Mouse (Mus musculus): ENCODE data around the gene Lrrc74a. TPM values are rescaled to one million over a fixed set of nuclear protein-coding genes. Genes with fewer than 3 reads are reported as not detected.

Lrrc74a gene
- polyA plus RNA-seq, 1 experiment: not detected

- H3K79me2 ChIP-seq (ENCODE audit: control insufficient read depth, insufficient read depth): no peaks in the 10 kb centered on the region
- TF ChIP-seq POLR2A (IDR thresholded peaks at IDR 0.05; ENCODE audit: insufficient read length, low read depth) (no peak), USF1 (IDR thresholded peaks at IDR 0.05; ENCODE audit: low read depth) (no peak), TCF12 (IDR thresholded peaks at IDR 0.05; ENCODE audit: insufficient read depth, poor library complexity, severe bottlenecking) (no peak), POLR2AphosphoS2 (IDR thresholded peaks at IDR 0.05; ENCODE audit: insufficient read length, low read depth) (no peak), MYOD1 (IDR thresholded peaks at IDR 0.05; ENCODE audit: control insufficient read depth in 1 of 3, insufficient read length in 2 of 3, low read depth in 2 of 3) (no peak), MAX (IDR thresholded peaks at IDR 0.05; ENCODE audit: low read depth) (no peak), CEBPB (IDR thresholded peaks at IDR 0.05; ENCODE audit: insufficient read depth, poor library complexity, severe bottlenecking) (no peak), E2F4 (IDR thresholded peaks at IDR 0.05; ENCODE audit: insufficient read depth) (no peak), SRF (IDR thresholded peaks at IDR 0.05; ENCODE audit: control insufficient read depth, insufficient read length, low read depth) (no peak), MYOG (IDR thresholded peaks at IDR 0.05; ENCODE audit: control insufficient read depth in 1 of 3, insufficient read depth in 1 of 3, insufficient read length in 2 of 3, low read depth in 2 of 3) (no peak), TCF3 (IDR thresholded peaks at IDR 0.05; ENCODE audit: insufficient read length, low read depth) (no peak), REST (IDR thresholded peaks at IDR 0.05; ENCODE audit: insufficient read depth, insufficient read length) (no peak)
- H3K4me2 ChIP-seq (ENCODE audit: low read depth): peak overlapping the region; percentile 100
- no peak overlapping the region for H3K4me3 ChIP-seq
- H3ac ChIP-seq (ENCODE audit: control insufficient read depth, insufficient read length): no peak overlapping the region
- no peaks in the 10 kb centered on the region for H3K27me3 ChIP-seq (ENCODE audit: control insufficient read depth, insufficient read depth, insufficient read length)
- H3K36me3 ChIP-seq (ENCODE audit: control insufficient read depth, insufficient read depth): no peaks in the 10 kb centered on the region
These were observed 68.7 kb downstream of the Lrrc74a start for GRCm38 (mm10) chr12:86802899-86803298.

- Histone ChIP-seq H3K36me3 (ENCODE audit: control insufficient read depth, insufficient read depth) (no peaks in the 10 kb centered on the region), H3K79me2 (ENCODE audit: control insufficient read depth, insufficient read depth) (no peaks in the 10 kb centered on the region), H3ac (ENCODE audit: control insufficient read depth, insufficient read length) (no peak overlapping the region), H3K4me3 (no peak overlapping the region), H3K4me2 (ENCODE audit: low read depth) (peak overlapping the region; percentile 61), H3K27me3 (ENCODE audit: control insufficient read depth, insufficient read depth, insufficient read length) (no peaks in the 10 kb centered on the region)
- TF ChIP-seq POLR2A (IDR thresholded peaks at IDR 0.05; ENCODE audit: insufficient read length, low read depth) (no peak), CEBPB (IDR thresholded peaks at IDR 0.05; ENCODE audit: insufficient read depth, poor library complexity, severe bottlenecking) (no peak), TCF12 (IDR thresholded peaks at IDR 0.05; ENCODE audit: insufficient read depth, poor library complexity, severe bottlenecking) (no peak), USF1 (IDR thresholded peaks at IDR 0.05; ENCODE audit: low read depth) (no peak), SRF (IDR thresholded peaks at IDR 0.05; ENCODE audit: control insufficient read depth, insufficient read length, low read depth) (no peak), POLR2AphosphoS2 (IDR thresholded peaks at IDR 0.05; ENCODE audit: insufficient read length, low read depth) (no peak), MYOD1 (IDR thresholded peaks at IDR 0.05; ENCODE audit: control insufficient read depth in 1 of 3, insufficient read length in 2 of 3, low read depth in 2 of 3) (no peak), TCF3 (IDR thresholded peaks at IDR 0.05; ENCODE audit: insufficient read length, low read depth) (no peak), REST (IDR thresholded peaks at IDR 0.05; ENCODE audit: insufficient read depth, insufficient read length) (no peak), MYOG (IDR thresholded peaks at IDR 0.05; ENCODE audit: control insufficient read depth in 1 of 3, insufficient read depth in 1 of 3, insufficient read length in 2 of 3, low read depth in 2 of 3) (no peak), MAX (IDR thresholded peaks at IDR 0.05; ENCODE audit: low read depth) (no peak), E2F4 (IDR thresholded peaks at IDR 0.05; ENCODE audit: insufficient read depth) (no peak)
These were observed 69.6 kb downstream of the Lrrc74a start for GRCm38 (mm10) chr12:86803651-86804307.

- Histone ChIP-seq H3K27me3 (ENCODE audit: control insufficient read depth, insufficient read depth, insufficient read length) (no peaks in the 10 kb centered on the region), H3K36me3 (ENCODE audit: control insufficient read depth, insufficient read depth) (no peaks in the 10 kb centered on the region), H3K79me2 (ENCODE audit: control insufficient read depth, insufficient read depth) (no peaks in the 10 kb centered on the region), H3ac (ENCODE audit: control insufficient read depth, insufficient read length) (no peak overlapping the region), H3K4me2 (ENCODE audit: low read depth) (peak overlapping the region; percentile 61), H3K4me3 (no peak overlapping the region)
- peak; percentile 50 to 85 (median 79) for TF ChIP-seq MYOD1 (IDR thresholded peaks at IDR 0.05; ENCODE audit: control insufficient read depth in 1 of 3, insufficient read length in 2 of 3, low read depth in 2 of 3)
- no peak for TF ChIP-seq CEBPB (IDR thresholded peaks at IDR 0.05; ENCODE audit: insufficient read depth, poor library complexity, severe bottlenecking)
- TF ChIP-seq POLR2A (IDR thresholded peaks at IDR 0.05; ENCODE audit: insufficient read length, low read depth): no peak
- peak; percentile 8 for TF ChIP-seq TCF12 (IDR thresholded peaks at IDR 0.05; ENCODE audit: insufficient read depth, poor library complexity, severe bottlenecking)
- TF ChIP-seq REST (IDR thresholded peaks at IDR 0.05; ENCODE audit: insufficient read depth, insufficient read length): no peak
- TF ChIP-seq SRF (IDR thresholded peaks at IDR 0.05; ENCODE audit: control insufficient read depth, insufficient read length, low read depth): no peak
- no peak for TF ChIP-seq POLR2AphosphoS2 (IDR thresholded peaks at IDR 0.05; ENCODE audit: insufficient read length, low read depth)
- TF ChIP-seq TCF3 (IDR thresholded peaks at IDR 0.05; ENCODE audit: insufficient read length, low read depth): no peak
- no peak for TF ChIP-seq E2F4 (IDR thresholded peaks at IDR 0.05; ENCODE audit: insufficient read depth)
- TF ChIP-seq MYOG (IDR thresholded peaks at IDR 0.05; ENCODE audit: control insufficient read depth in 1 of 3, insufficient read depth in 1 of 3, insufficient read length in 2 of 3, low read depth in 2 of 3): peak in 1 of 3 experiments; percentile 75
- TF ChIP-seq MAX (IDR thresholded peaks at IDR 0.05; ENCODE audit: low read depth): no peak
These were observed 70.1 kb downstream of the Lrrc74a start for GRCm38 (mm10) chr12:86804308-86804700.

- TF ChIP-seq MYOG (IDR thresholded peaks at IDR 0.05; ENCODE audit: control insufficient read depth in 1 of 3, insufficient read depth in 1 of 3, insufficient read length in 2 of 3, low read depth in 2 of 3) (no peak), USF1 (IDR thresholded peaks at IDR 0.05; ENCODE audit: low read depth) (no peak), REST (IDR thresholded peaks at IDR 0.05; ENCODE audit: insufficient read depth, insufficient read length) (no peak), TCF12 (IDR thresholded peaks at IDR 0.05; ENCODE audit: insufficient read depth, poor library complexity, severe bottlenecking) (no peak), TCF3 (IDR thresholded peaks at IDR 0.05; ENCODE audit: insufficient read length, low read depth) (no peak)
- H3K4me2 ChIP-seq (ENCODE audit: low read depth): peak overlapping the region; percentile 61
- H3K27me3 ChIP-seq (ENCODE audit: control insufficient read depth, insufficient read depth, insufficient read length): no peaks in the 10 kb centered on the region
- H3K36me3 ChIP-seq (ENCODE audit: control insufficient read depth, insufficient read depth): no peaks in the 10 kb centered on the region
- no peaks in the 10 kb centered on the region for H3K79me2 ChIP-seq (ENCODE audit: control insufficient read depth, insufficient read depth)
- H3ac ChIP-seq (ENCODE audit: control insufficient read depth, insufficient read length): no peak overlapping the region
- H3K4me3 ChIP-seq: no peak overlapping the region
These were observed 70.7 kb downstream of the Lrrc74a start for GRCm38 (mm10) chr12:86804857-86805256.

Measured in myocyte (in vitro differentiated cells).